Mouse (Mus musculus): ENCODE results near the gene Tomm34.
"Not testable (repeated sequence)": the region's sequence is repeated elsewhere in the genome, so short reads cannot be mapped to it uniquely, and the experiment has no call there.

The Tomm34 gene

DNA sequence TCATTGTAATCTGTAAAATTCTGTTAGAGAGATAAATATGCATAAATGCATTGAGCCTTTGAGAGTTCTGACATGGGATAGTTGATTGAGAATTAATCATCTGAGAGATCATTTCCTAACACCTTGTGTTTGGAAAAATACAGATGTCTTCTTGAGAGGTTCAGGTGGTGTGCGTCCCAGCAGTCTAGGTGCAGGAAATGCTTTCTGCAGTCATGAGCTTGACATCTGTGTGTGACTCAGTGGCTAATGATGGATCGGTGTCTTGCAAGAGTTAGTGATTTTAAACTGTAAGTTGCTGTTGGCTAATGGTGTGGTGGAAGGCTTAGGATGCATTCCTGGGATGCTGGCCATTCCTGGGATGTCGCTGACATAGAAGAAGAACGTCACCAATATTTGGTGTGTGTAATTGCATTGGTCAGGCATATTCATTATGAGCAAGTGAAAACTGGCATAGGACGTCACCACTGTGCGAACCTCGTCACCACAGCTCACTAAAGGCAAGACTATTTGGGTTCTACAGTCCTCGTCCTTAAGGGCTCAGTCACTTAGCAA lies 6.0 kb upstream of the Tomm34 start:
- no peak for DNase-seq (ENCODE audit: low spot score)

DNA sequence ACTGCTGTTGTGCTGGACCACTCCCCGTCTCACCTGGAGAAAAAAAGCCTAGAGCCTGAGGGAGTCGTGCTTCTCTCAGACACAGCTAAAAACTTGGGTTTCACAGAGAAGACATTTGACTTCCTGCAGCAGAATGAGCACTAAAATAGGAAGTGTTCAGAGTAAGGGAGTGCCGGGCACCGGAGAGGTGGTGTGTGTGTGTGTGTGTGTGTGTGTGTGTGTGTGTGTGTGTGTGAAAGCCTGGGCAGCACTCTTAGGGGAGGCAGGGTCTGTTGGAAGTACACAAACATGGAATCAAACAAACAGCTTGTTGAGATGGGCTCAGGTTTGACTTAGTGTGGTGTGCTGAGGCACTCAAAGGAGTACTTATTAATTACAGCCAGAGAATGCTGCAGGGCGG lies 4.1 kb upstream of the Tomm34 start:
- no peak for DNase-seq (ENCODE audit: low spot score)

- peak; percentile 98 for DNase-seq (ENCODE audit: low spot score)
These were observed 3.1 kb upstream of the Tomm34 start for GRCm38 (mm10) chr2:164073918-164074578.

GRCm38 (mm10) chr2:164073120-164073519 lies 2.2 kb upstream of the Tomm34 start:
- no peak for DNase-seq (ENCODE audit: low spot score)

DNA sequence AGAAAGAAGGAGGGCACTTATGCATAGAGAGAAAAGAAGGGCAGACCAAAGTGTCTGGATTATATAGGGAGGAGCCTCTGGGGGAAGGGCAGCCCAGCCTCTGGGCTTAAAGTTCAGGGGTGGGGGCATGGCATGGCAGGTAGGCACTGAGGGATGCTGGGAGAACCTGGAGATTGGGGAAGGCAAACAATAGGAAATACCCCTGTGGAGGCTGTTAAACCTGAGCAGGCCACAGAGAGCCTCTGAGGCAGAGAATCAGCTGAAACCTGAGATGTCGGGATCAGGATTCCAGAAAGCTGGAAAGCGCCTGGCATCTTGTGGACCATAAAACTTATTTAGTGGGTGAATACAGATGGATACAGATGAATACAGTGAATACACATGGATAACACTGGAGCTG lies 1.1 kb upstream of the Tomm34 start:
- DNase-seq (ENCODE audit: low spot score) = no peak

- not testable (repeated sequence) for DNase-seq (ENCODE audit: low spot score)
These were observed 460 bp upstream of the Tomm34 start for GRCm38 (mm10) chr2:164071437-164071820.

GRCm38 (mm10) chr2:164070142-164070764 lies 716 bp downstream of the Tomm34 start, which contains the start of gene Stk4:
Gene Stk4, plus strand, starts transcription at chr2:164070322.
- peak; percentile 32 for DNase-seq (ENCODE audit: low spot score)

- no peak for DNase-seq (ENCODE audit: low spot score)
These were observed 11.2 kb downstream of the Tomm34 start for GRCm38 (mm10) chr2:164059634-164060235.

- DNase-seq (ENCODE audit: low spot score) = no peak
These were observed 16.3 kb downstream of the Tomm34 start for GRCm38 (mm10) chr2:164054671-164055070.

DNA sequence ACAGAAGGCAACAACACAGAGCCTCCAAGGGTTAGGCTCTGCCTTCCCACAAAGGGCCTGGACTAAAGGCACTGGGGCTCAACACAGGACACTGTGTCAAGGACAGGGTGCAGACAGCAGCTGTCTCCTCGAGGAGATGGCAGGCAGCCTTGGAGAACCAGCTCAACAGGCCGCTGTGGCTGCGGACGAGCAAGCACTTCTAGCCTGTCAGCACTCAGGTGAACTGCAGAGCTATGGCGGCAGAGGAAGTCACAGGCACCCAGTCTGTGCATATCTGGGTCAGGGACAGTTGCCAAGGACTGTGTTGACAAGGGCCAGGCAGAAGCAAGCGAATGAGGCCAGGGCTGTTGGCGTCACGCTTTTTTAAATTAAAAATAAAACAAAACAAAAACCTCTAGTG lies 17.2 kb downstream of the Tomm34 start:
- DNase-seq (ENCODE audit: low spot score) = no peak

- DNase-seq (ENCODE audit: low spot score) = peak; percentile 18
These were observed 23.7 kb downstream of the Tomm34 start for GRCm38 (mm10) chr2:164047197-164047690.

DNA sequence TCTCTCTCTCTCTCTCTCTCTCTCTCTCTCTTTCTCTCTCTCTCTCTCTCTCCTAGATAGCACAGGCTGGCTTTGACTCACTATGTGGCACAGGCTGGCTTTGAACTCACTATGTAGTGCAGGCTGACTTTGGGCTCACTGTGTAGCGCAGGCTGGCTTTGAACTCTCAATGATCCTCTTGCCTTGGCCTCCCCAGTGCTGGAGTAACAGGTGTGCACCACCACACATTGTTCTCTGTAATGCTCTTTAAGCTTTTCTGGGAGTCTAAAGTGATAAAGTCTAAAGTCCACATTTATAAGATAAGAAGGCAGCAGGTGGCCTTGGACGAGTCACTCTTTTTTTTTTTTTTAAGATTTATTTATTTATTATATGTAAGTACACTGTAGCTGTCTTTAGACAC lies 29.4 kb downstream of the Tomm34 start:
- DNase-seq (ENCODE audit: low spot score) = no peak

GRCm38 (mm10) chr2:164040949-164041348 lies 30.0 kb downstream of the Tomm34 start:
- no peak for DNase-seq (ENCODE audit: low spot score)

GRCm38 (mm10) chr2:164038407-164039028 lies 32.5 kb downstream of the Tomm34 start:
- DNase-seq (ENCODE audit: low spot score) = no peak

DNA sequence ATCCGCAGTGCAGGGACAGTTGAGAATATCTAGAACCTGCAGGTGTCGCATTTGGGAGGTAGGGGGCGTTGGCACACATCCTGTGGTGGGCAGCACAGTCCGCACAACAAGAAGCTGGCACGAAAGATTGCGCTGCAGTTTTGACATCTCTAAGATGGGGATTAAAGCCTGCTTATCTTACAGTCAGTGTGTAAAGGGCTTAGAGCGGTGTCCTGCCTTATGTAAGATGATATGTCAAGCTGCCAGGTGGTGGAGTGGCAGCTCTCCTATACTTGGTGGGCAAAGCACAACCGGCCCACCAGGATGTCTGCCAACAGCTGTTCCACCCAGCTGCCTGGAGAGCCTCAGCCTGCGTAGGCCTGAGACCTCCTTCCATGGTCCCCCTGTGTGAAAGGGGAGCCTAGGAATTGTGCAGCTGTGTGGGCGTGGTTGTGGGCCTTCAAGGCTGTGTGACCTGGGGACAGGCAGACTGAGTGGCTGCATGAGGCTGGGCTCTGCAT lies 34.4 kb downstream of the Tomm34 start:
- DNase-seq (ENCODE audit: low spot score) = peak; percentile 13

GRCm38 (mm10) chr2:164032973-164033372 lies 38.0 kb downstream of the Tomm34 start:
- DNase-seq (ENCODE audit: low spot score) = no peak

DNA sequence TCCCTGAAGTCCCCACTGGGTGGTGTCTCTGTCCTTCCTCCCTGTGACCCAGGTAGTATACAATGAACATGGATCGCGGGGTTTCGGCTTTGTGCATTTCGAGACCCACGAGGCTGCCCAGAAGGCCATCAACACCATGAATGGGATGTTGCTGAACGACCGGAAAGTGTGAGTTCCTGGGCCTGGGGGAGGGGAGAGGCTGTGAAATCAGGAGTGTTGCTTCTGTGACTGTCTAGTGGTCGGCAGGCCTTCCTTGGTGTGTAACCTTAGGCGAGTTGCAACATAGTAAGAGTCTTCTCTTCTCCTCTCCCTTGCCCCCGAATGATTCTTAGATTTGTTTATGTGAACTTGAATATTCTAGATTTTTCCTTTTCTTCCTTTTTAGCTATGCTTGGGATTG lies 39.8 kb downstream of the Tomm34 start:
- no peak for DNase-seq (ENCODE audit: low spot score)

DNA sequence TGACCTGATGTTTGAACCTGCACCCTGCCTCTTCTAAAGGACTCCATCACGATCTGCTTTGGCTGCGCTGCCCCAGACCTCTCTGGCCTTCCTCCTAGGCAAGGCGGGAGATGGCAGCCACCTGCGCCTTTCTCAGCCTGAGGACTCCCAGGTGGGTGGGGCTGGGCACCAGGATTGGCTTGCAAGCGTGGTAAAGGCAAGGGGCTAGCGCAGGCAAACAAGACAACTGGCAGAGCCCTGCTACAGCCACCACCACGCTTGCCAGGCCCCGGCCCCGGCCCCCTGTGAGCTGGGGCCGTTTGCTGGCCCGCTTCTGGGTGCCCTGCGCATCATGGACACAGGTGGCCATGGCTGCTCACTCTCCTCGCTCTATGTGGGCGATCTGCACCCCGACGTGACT lies 45.8 kb downstream of the Tomm34 start, which contains the start of gene Pabpc1l:
Pabpc1l (plus strand) TSS at position 301 of the 400 bp plus-strand sequence.
- no peak for DNase-seq (ENCODE audit: low spot score)

DNA sequence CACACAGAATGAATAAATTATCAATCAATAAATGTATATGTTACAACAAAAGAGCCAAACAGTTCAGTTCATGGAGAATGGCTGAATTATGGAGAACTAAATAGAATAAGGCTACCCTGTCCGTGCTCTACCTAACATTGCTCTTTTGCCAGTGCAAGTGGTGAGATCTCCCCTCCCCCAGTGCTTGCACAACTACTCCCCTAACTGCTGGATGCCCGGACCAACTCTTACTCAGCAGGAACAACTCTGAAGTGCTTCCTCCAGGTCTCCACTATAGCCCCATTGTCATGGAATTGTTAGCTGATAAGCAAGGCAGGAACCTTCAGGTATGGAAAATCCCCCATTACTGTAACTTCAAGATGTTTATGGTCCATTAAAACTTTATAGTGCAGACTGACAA lies 48.9 kb downstream of the Tomm34 start:
- DNase-seq (ENCODE audit: low spot score) = no peak

GRCm38 (mm10) chr2:164019943-164020342 lies 51.0 kb downstream of the Tomm34 start:
- no peak for DNase-seq (ENCODE audit: low spot score)

DNA sequence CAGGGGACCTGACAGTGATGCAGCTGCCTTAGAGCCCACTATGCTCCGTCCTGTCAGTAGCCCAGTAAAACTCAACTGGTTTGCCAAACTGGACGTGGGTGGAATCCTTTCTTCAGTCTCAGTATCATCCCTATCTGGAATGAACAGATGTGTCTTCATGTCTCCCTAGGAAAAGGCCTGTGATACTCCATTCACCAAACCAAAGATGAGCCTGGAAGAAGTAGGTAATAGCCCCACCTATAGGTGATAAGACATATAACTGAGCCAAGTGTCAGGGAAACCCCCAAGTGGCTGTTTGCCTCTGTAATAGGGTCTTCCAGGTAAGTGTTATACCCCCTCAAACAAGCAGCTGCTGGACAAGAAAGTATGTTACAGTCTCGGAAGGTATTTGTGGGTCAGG lies 52.1 kb downstream of the Tomm34 start:
- no peak for DNase-seq (ENCODE audit: low spot score)

DNA sequence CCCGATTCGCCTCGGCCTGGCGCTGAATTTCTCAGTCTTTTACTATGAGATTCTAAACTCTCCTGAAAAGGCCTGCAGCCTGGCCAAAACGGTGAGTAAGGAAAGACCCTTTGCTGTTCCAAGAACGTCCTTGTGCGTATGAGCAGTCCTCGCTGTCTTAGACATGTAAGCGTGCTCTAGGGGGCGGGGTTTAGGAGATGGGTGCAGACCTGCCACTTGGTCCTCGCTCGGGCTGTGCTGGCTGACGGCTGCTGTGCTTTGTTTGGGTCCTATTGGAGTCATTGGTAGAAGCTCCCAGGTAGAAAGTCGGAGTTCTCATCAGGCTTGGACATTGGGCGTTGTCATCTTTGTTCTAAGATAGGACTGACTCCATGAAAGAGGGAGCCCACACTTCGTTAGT lies 55.7 kb downstream of the Tomm34 start:
- DNase-seq (ENCODE audit: low spot score) = no peak
